Mouse (Mus musculus) intestine, embryonic 14.5 days (tissue): ENCODE measurements around the gene Ube3b. TPM values are rescaled to one million over a fixed set of nuclear protein-coding genes. Genes with fewer than 3 reads are reported as not detected.

Experiments
- ATAC-seq: fragments of 200-750 bp; cut with Nextera tagmentation; replicated peaks from 2 replicates; pipeline ENCODE4 v1.8.0; 2017; ENCODE audit warnings: low read depth, moderate number of reproducible peaks, moderate TSS enrichment, moderate library complexity; ENCODE audit not compliant: low FRiP score, low TSS enrichment
- DNase-seq: peaks from one replicate; pipeline ENCODE4 v3.0.0-alpha.2; 2018; ENCODE audit warnings: low spot score
- H3K27ac ChIP-seq: fragments of 300-500 bp; sonication (generic); 2 replicates; pipeline ENCODE4 v1.5.1; 2014; ENCODE audit warnings: low read depth, mild to moderate bottlenecking, control low read depth
- H3K27me3 ChIP-seq: fragments of 300-500 bp; sonication (generic); replicated peaks from 2 replicates; pipeline ENCODE4 v1.6.1; 2014; ENCODE audit warnings: low read length, control low read depth; ENCODE audit not compliant: control insufficient read depth, insufficient read depth
- H3K36me3 ChIP-seq: fragments of 300-500 bp; sonication (generic); 2 replicates; pipeline ENCODE4 v1.6.1; 2014; ENCODE audit warnings: low read length, control low read depth; ENCODE audit not compliant: control insufficient read depth, insufficient read depth
- H3K4me1 ChIP-seq: fragments of 300-500 bp; sonication (generic); replicated peaks from 2 replicates; pipeline ENCODE4 v1.6.1; 2014; ENCODE audit warnings: low read length, control low read depth, mixed read lengths; ENCODE audit not compliant: control insufficient read depth, insufficient read depth
- H3K4me2 ChIP-seq: fragments of 300-500 bp; sonication (generic); 2 replicates; pipeline ENCODE4 v1.6.1; 2014; ENCODE audit warnings: low read length
- H3K4me3 ChIP-seq: fragments of 300-500 bp; sonication (generic); 2 replicates; pipeline ENCODE4 v1.5.1; 2014; ENCODE audit warnings: low read depth, low read length, control low read depth, mixed read lengths
- H3K9ac ChIP-seq: fragments of 300-500 bp; sonication (generic); 2 replicates; pipeline ENCODE4 v1.6.1; 2014; ENCODE audit warnings: mild to moderate bottlenecking, low read length
- H3K9me3 ChIP-seq: fragments of 300-500 bp; sonication (generic); 2 replicates; pipeline ENCODE4 v1.6.1; 2016; ENCODE audit warnings: low read length, control low read depth; ENCODE audit not compliant: control insufficient read depth
- WGBS: fragments of 180-500 bp; shearing (Covaris S2); extraction: QIAGEN DNeasy Blood & Tissue Kit; methylation state at CpG from one replicate; pipeline ENCODE4 v1.1.7; 2014; 5-methylcytosine and 5-hydroxymethylcytosine counted together
- polyA plus RNA-seq: library from polyadenylated mRNA; unstranded; fragments of >200 nt; fragmentation: Nextera tagmentation; extraction: Ambion mirVana; gene quantifications from 2 replicates; pipeline ENCODE4 v1.2.1, GENCODE M21; 2014

Ube3b gene
- polyA plus RNA-seq, 1 experiment from 2014 or later: 51.8 TPM

DNA sequence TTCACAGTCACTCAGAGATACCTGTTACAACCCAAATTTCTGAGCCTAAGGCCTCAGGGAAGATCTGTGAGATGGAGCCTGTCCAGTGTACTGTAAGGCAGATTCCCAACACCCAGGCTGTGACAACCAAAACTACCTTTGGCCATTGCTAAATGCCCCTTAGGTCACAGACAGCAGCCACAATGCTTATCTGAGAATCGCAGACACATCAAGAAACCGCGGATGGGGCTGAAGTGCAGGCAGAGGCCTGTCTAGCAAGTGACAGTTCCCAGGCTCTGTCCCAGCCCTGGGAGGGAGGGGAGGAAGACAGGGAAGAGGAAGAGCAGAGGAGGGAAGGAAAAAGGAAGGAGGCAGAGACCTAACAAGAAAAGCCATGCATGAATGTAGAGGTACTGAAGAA, 9.1 kb upstream of the Ube3b start:
- H3K9ac ChIP-seq: peak overlapping the region; percentile 14; the same call in 1 of the 2 replicates
- H3K4me1 ChIP-seq: peaks cover 61% of the 10 kb centered on the region
- no peaks in the 10 kb centered on the region for H3K9me3 ChIP-seq
- 31% methylated on average over 3 of the region's 3 CpGs for WGBS
- no peak overlapping the region for H3K4me3 ChIP-seq
- DNase-seq: no peak
- peaks cover 82% of the 10 kb centered on the region for H3K36me3 ChIP-seq
- ATAC-seq: no peak
- H3K27ac ChIP-seq: peak overlapping the region; percentile 93
- no peaks in the 10 kb centered on the region for H3K27me3 ChIP-seq
- peak overlapping the region; percentile 16 for H3K4me2 ChIP-seq

DNA sequence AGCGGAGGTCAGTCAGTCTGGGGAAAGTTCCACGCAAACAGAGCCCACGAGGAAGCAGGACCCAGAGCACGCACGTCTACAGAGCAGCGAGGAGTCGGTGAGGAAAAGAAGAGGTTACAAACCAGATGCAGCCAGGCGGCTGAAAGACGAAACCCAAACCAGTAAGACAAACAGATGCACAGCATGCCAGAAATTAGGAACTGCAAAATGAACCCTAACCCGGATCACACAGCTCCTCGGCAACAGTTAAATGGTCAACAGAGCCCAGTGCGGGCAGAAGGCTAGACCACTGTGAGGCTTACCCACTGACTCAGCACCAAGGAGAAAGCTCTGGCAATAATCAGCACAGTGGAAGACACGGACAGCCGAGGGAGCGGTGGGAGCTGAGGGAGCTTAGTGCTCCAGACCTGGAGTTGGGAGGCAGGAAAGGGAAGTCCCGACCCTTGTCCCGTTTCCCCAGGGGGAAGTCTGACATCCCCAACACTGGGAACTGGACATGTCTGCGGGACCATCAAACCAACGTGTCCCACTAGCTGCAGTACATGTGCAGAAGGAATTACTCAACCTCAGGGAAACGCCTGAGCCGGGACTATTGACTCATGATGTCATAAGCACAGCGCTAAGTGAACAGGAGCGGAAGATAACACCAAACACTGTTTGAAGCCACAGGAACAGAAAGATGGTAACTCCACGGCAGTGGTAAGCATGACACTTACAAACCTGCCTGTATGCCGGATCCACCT, 8.5 kb upstream of the Ube3b start:
- H3K9ac ChIP-seq: 0 out of 2 replicates have a peak overlapping the region, but pooled peaks have one; percentile 14
- DNase-seq: peak; percentile 61
- H3K27ac ChIP-seq: peak overlapping the region; percentile 93
- peak overlapping the region; percentile 16 for H3K4me2 ChIP-seq
- no peaks in the 10 kb centered on the region for H3K9me3 ChIP-seq
- peaks cover 76% of the 10 kb centered on the region for H3K36me3 ChIP-seq
- H3K4me1 ChIP-seq: peaks cover 65% of the 10 kb centered on the region
- 40% methylated on average over 25 of the region's 25 CpGs for WGBS
- ATAC-seq: no peak
- H3K27me3 ChIP-seq: no peaks in the 10 kb centered on the region
- H3K4me3 ChIP-seq: no peak overlapping the region

DNA sequence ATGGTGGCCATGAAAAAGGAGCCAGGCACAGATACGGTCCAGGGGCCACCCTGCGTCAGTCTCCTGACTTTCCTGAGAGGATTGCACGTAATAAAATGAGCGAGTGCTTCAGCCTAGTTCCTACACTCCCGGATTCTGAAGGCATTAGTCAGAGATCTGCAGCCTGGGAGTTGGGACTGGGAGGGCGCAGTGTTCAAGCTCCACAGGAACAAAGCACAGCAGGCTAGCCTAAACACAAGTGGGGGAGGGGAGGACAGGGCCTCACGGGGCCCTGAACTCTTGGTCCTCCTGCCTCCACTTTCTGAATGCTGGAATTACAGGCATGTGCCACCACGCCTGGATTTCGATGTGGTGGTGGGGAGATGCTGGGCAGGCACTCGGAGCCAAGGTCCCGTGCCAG, 7.8 kb upstream of the Ube3b start:
- H3K4me2 ChIP-seq: peak overlapping the region; percentile 16; the same call in 1 of the 2 replicates
- H3K27ac ChIP-seq: peak overlapping the region; percentile 93
- WGBS: 31% methylated on average over 11 of the region's 11 CpGs
- DNase-seq (peak; percentile 61), ATAC-seq (peak; percentile 34; the same call in 1 of the 2 replicates)
- H3K9ac ChIP-seq: no peak overlapping the region
- no peak overlapping the region for H3K4me3 ChIP-seq
- peaks cover 70% of the 10 kb centered on the region for H3K36me3 ChIP-seq
- H3K27me3 ChIP-seq: no peaks in the 10 kb centered on the region
- H3K4me1 ChIP-seq: peaks cover 71% of the 10 kb centered on the region
- H3K9me3 ChIP-seq: no peaks in the 10 kb centered on the region

DNA sequence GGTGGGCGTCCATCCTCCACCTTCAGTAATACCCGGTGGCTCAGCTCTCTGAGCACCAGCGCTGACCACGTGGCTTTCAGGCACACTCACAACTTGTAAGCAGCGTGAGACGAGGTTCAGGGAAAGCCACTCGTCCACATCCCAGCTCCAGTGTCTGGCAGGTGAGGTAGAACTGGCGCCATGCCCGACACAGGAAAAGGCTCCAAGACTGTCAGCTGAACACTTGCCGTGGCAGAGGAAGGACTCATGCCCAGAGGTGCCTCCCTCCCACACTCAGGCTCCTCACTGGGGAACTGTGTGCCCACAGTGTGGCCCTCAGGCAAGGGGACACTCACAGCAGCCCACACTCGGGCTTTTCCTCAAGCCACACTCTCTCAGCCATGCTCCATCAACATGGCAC, 7.2 kb upstream of the Ube3b start:
- H3K4me1 ChIP-seq: peaks cover 77% of the 10 kb centered on the region
- no peak overlapping the region for H3K9ac ChIP-seq
- H3K27ac ChIP-seq: peak overlapping the region; percentile 93
- no peak overlapping the region for H3K4me3 ChIP-seq
- WGBS: 68% methylated on average over 11 of the region's 11 CpGs
- DNase-seq (no peak), ATAC-seq (no peak)
- H3K27me3 ChIP-seq: no peaks in the 10 kb centered on the region
- peaks cover 63% of the 10 kb centered on the region for H3K36me3 ChIP-seq
- H3K9me3 ChIP-seq: no peaks in the 10 kb centered on the region
- no peak overlapping the region for H3K4me2 ChIP-seq

DNA sequence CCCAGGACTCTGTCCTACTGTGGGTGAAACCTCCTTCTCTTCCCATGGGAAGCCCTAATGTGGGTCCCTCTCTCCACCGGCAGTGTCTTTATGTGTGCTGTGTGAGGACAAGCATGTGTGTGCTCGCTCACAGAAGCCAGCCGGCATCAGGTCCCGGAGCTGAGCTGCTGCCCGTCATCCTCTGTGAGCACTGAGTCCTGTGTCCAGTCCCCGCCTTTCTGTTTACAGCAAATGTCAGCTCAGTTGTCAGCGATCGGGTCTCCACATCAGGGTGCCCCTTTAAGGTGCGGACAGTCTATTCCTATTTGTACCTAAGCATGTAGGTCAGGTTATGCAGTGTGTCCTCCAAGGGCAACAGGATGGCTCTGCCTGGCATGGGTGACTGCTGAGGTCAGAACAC, 6.8 kb upstream of the Ube3b start:
- DNase-seq (no peak), ATAC-seq (no peak)
- Histone ChIP-seq H3K27me3 (no peaks in the 10 kb centered on the region), H3K4me2 (no peak overlapping the region), H3K4me3 (no peak overlapping the region), H3K27ac (no peak overlapping the region; the same call in 1 of the 2 replicates), H3K9ac (no peak overlapping the region), H3K4me1 (peaks cover 81% of the 10 kb centered on the region), H3K36me3 (peaks cover 59% of the 10 kb centered on the region), H3K9me3 (no peaks in the 10 kb centered on the region)
- WGBS: 86% methylated on average over 9 of the region's 9 CpGs

DNA sequence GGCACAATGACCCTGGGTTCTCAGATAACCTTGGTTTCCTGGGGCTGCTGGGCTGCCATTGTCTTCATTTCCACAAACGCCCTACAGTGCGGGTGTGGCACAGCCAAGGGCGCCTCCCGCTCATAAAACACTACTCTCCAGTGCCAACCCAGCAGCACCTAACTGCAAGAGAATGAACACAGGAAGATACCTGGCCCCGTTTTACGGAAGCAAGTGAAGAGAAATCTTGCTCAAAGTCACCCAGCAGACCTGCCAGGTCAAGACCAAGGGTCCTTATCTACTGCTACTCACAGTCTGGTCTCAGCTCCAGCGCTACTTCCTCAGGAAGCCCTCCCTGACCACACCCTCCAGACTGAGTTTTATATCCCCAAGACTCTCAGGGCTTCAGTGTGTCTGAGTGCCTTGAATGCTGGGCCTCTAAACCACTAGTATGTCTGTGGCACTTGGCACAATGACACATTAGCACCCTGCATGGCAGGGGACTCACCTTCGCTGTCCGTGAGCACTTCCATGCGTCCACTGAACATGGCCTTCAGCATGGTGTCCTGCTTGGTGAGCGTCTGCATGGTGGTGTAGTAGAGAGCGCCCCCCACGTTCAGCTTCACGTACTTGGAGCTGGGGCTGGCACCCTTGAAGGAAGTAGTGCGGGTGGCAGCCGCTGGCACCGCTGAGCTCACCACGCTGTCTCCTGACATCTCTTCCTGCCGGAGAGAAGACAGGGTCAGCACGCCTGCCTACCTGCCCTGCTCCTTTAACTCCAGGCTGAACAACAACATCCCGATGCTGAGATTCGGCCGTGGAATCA, 5.8 kb upstream of the Ube3b start:
- Histone ChIP-seq H3K9me3 (no peaks in the 10 kb centered on the region), H3K4me2 (no peak overlapping the region), H3K27me3 (no peaks in the 10 kb centered on the region), H3K9ac (no peak overlapping the region), H3K4me1 (peaks cover 79% of the 10 kb centered on the region), H3K36me3 (peaks cover 49% of the 10 kb centered on the region), H3K4me3 (no peak overlapping the region), H3K27ac (no peak overlapping the region)
- 87% methylated on average over 23 of the region's 23 CpGs for WGBS
- ATAC-seq (no peak), DNase-seq (no peak)

DNA sequence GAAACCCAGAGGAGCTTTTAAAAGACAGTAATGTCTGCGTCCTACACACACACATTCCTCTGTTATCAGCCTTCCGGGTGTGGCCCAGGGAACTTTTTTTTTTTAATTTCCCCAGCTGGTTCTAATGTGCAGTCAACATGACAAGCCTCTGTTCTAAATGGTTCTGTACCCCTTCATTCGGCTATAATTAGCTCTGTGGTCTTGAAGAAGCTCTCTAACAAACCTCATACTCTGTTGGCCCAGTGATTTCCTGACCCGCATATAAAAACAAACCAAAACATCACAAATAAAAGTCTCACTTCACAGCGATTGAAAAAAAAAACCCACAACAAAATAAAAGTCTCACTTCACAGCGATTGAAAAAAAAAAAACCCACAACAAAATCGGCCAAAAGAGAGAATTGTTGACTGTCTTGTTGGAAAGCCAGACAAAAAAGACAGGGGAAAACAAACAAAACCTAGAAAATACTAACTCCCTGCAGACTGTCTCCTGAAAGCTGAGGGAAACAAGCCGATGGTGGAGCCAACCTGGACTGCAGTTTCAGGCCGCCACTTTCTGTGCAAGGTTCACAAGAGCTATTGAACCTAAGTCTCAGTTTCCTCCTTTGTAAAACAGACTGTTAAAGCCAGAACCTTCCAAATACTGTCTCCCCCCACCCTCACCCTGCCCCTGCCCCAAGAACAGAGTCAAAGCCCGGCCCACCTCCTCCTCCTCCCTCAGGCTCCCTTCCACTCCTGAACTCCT, 2.1 kb upstream of the Ube3b start:
- Histone ChIP-seq H3K36me3 (peaks cover 20% of the 10 kb centered on the region), H3K27me3 (no peaks in the 10 kb centered on the region), H3K4me1 (peaks cover 56% of the 10 kb centered on the region), H3K27ac (0 out of 2 replicates have a peak overlapping the region, but pooled peaks have one; percentile 22), H3K4me2 (peak overlapping the region; percentile 83), H3K9ac (no peak overlapping the region), H3K9me3 (no peaks in the 10 kb centered on the region), H3K4me3 (0 out of 2 replicates have a peak overlapping the region, but pooled peaks have one; percentile 93)
- no peak for ATAC-seq
- 63% methylated on average over 10 of the region's 10 CpGs for WGBS
- no peak for DNase-seq

DNA sequence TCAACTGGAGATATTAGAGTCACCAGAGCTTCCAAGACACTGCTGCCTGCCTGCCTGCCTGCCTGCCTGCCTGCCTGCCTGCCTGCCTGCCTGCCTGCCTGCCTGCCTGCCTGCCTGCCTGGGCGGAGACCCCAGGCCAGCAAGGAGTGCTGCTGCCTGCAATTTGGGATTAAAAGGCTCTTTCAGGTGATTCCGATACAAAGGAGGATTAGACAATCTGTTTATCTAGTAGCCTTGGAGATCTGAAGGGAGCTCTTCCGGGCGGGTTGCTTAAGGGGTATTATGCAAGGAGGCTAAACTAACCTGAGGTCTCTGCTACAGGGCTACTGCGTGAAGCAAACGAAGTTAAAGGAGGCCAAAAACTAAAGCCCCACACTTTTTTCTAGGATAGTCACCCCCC, 1.5 kb upstream of the Ube3b start:
- Histone ChIP-seq H3K27ac (peak overlapping the region; percentile 22; the same call in 1 of the 2 replicates), H3K9me3 (no peaks in the 10 kb centered on the region), H3K27me3 (no peaks in the 10 kb centered on the region), H3K4me1 (peaks cover 56% of the 10 kb centered on the region), H3K4me3 (peak overlapping the region; percentile 93), H3K36me3 (peaks cover 14% of the 10 kb centered on the region), H3K4me2 (peak overlapping the region; percentile 83), H3K9ac (peak overlapping the region; percentile 97)
- 48% methylated on average over 6 of the region's 6 CpGs for WGBS
- ATAC-seq: no peak
- DNase-seq: no peak
